Mouse (Mus musculus) myocyte (in vitro differentiated cells): ENCODE results near the gene Ypel1. TPM values are rescaled to one million over a fixed set of nuclear protein-coding genes. Genes with fewer than 3 reads are reported as not detected.

Experiments
- H3K27me3 ChIP-seq: one replicate; pipeline ENCODE4 v1.6.1; 2011; ENCODE audit not compliant: control insufficient read depth, insufficient read depth, insufficient read length
- H3K36me3 ChIP-seq: one replicate; pipeline ENCODE4 v1.6.1; 2011; ENCODE audit not compliant: control insufficient read depth, insufficient read depth
- H3K4me2 ChIP-seq: one replicate; pipeline ENCODE4 v1.6.1; 2011; ENCODE audit warnings: low read depth, control low read depth
- H3K4me3 ChIP-seq: one replicate; pipeline ENCODE4 v1.5.1; 2011; ENCODE audit warnings: mild to moderate bottlenecking, control low read depth, moderate library complexity
- H3K79me2 ChIP-seq: one replicate; pipeline ENCODE4 v1.6.1; 2011; ENCODE audit not compliant: control insufficient read depth, insufficient read depth
- H3ac ChIP-seq: one replicate; pipeline ENCODE4 v1.6.1; 2011; ENCODE audit not compliant: control insufficient read depth, insufficient read length
- CEBPB ChIP-seq: IDR thresholded peaks from 2 replicates; pipeline ENCODE4 v1.6.1; 2011; ENCODE audit warnings: mild to moderate bottlenecking, moderate library complexity; ENCODE audit not compliant: poor library complexity, insufficient read depth, severe bottlenecking
- E2F4 ChIP-seq: IDR thresholded peaks from one replicate; pipeline ENCODE4 v1.6.1; 2011; ENCODE audit warnings: mild to moderate bottlenecking, control low read depth, moderate library complexity; ENCODE audit not compliant: insufficient read depth
- MAX ChIP-seq: IDR thresholded peaks from one replicate; pipeline ENCODE4 v1.6.1; 2011; ENCODE audit warnings: low read depth, mild to moderate bottlenecking, control low read depth
- MYOD1 ChIP-seq, 3 experiments: IDR thresholded peaks; one replicate each; pipeline ENCODE4 v1.6.1; 2011; ENCODE audit warnings: control low read depth in 2 of 3, low read depth in 2 of 3, mild to moderate bottlenecking in 2 of 3, moderate library complexity in 1 of 3; ENCODE audit not compliant: insufficient read length in 2 of 3, control insufficient read depth in 1 of 3
- MYOG ChIP-seq, 3 experiments: IDR thresholded peaks; one replicate each; pipeline ENCODE4 v1.6.1; 2011; ENCODE audit warnings: control low read depth in 2 of 3, low read depth in 2 of 3, mild to moderate bottlenecking in 2 of 3; ENCODE audit not compliant: insufficient read length in 2 of 3, control insufficient read depth in 1 of 3, insufficient read depth in 1 of 3
- POLR2A ChIP-seq: IDR thresholded peaks from one replicate; pipeline ENCODE4 v1.6.1; 2011; ENCODE audit warnings: low read depth, mild to moderate bottlenecking, control low read depth, moderate library complexity; ENCODE audit not compliant: insufficient read length
- POLR2AphosphoS2 ChIP-seq: IDR thresholded peaks from one replicate; pipeline ENCODE4 v1.6.1; 2011; ENCODE audit warnings: low read depth, control low read depth; ENCODE audit not compliant: insufficient read length
- REST ChIP-seq: IDR thresholded peaks from one replicate; pipeline ENCODE4 v1.6.1; 2011; ENCODE audit warnings: mild to moderate bottlenecking, control low read depth, moderate library complexity; ENCODE audit not compliant: insufficient read depth, insufficient read length
- SRF ChIP-seq: IDR thresholded peaks from one replicate; pipeline ENCODE4 v1.6.1; 2011; ENCODE audit warnings: low read depth; ENCODE audit not compliant: control insufficient read depth, insufficient read length
- TCF12 ChIP-seq: IDR thresholded peaks from one replicate; pipeline ENCODE4 v1.6.1; 2011; ENCODE audit warnings: mild to moderate bottlenecking, control low read depth; ENCODE audit not compliant: poor library complexity, insufficient read depth, severe bottlenecking
- TCF3 ChIP-seq: IDR thresholded peaks from one replicate; pipeline ENCODE4 v1.6.1; 2011; ENCODE audit warnings: low read depth, control low read depth; ENCODE audit not compliant: insufficient read length
- USF1 ChIP-seq: IDR thresholded peaks from one replicate; pipeline ENCODE4 v1.6.1; 2011; ENCODE audit warnings: low read depth, mild to moderate bottlenecking, control low read depth, moderate library complexity
- polyA plus RNA-seq: library from polyadenylated mRNA; unstranded; fragments of >200 nt; fragmentation: generic; extraction: Trizol; gene quantifications from one replicate; pipeline ENCODE4 v1.2.1, GENCODE M21; 2012; ENCODE audit warnings: missing spikeins

The Ypel1 gene
- polyA plus RNA-seq, 1 experiment = 2.7 TPM

GRCm38 (mm10) chr16:17124119-17124870 is 54.8 kb downstream of the Ypel1 start:
- TF ChIP-seq SRF (no peak), TCF3 (no peak), MYOG (IDR thresholded peaks at IDR 0.05; ENCODE audit: control insufficient read depth in 1 of 3, insufficient read depth in 1 of 3, insufficient read length in 2 of 3, low read depth in 2 of 3) (no peak), REST (no peak), POLR2A (no peak), USF1 (no peak), CEBPB (no peak), POLR2AphosphoS2 (no peak), E2F4 (no peak), MYOD1 (IDR thresholded peaks at IDR 0.05; ENCODE audit: control insufficient read depth in 1 of 3, insufficient read length in 2 of 3, low read depth in 2 of 3) (no peak), MAX (no peak), TCF12 (no peak)
- Histone ChIP-seq H3ac (no peak overlapping the region), H3K79me2 (no peaks in the 10 kb centered on the region), H3K27me3 (no peaks in the 10 kb centered on the region), H3K4me3 (peak overlapping the region; percentile 56), H3K4me2 (peak overlapping the region; percentile 83), H3K36me3 (no peaks in the 10 kb centered on the region)

- Histone ChIP-seq H3K79me2 (no peaks in the 10 kb centered on the region), H3K27me3 (no peaks in the 10 kb centered on the region), H3ac (no peak within 1 kb of the TSS), H3K36me3 (no peaks in the 10 kb centered on the region), H3K4me3 (peak within 1 kb of the TSS; percentile 56), H3K4me2 (peak within 1 kb of the TSS; percentile 83)
- TF ChIP-seq MAX (peak; percentile 29), TCF12 (no peak), POLR2A (peak; percentile 78), POLR2AphosphoS2 (peak; percentile 85), SRF (no peak), TCF3 (no peak), E2F4 (peak; percentile 42), MYOD1 (IDR thresholded peaks at IDR 0.05; ENCODE audit: control insufficient read depth in 1 of 3, insufficient read length in 2 of 3, low read depth in 2 of 3) (no peak), CEBPB (no peak), USF1 (no peak), REST (no peak), MYOG (IDR thresholded peaks at IDR 0.05; ENCODE audit: control insufficient read depth in 1 of 3, insufficient read depth in 1 of 3, insufficient read length in 2 of 3, low read depth in 2 of 3) (no peak)
Measured at GRCm38 (mm10) chr16:17124871-17125520, 55.5 kb downstream of the Ypel1 start, which contains the start of gene 2610318N02Rik. TSS of gene 2610318N02Rik (minus strand) at chr16:17125167.

- Histone ChIP-seq H3K79me2 (no peaks in the 10 kb centered on the region), H3K4me3 (no peak overlapping the region), H3ac (no peak overlapping the region), H3K4me2 (no peak overlapping the region), H3K27me3 (no peaks in the 10 kb centered on the region), H3K36me3 (no peaks in the 10 kb centered on the region)
- TF ChIP-seq CEBPB (no peak), POLR2AphosphoS2 (no peak), USF1 (no peak), TCF12 (no peak), MYOD1 (IDR thresholded peaks at IDR 0.05; ENCODE audit: control insufficient read depth in 1 of 3, insufficient read length in 2 of 3, low read depth in 2 of 3) (no peak), E2F4 (no peak), SRF (no peak), MAX (no peak), POLR2A (no peak), TCF3 (no peak), MYOG (IDR thresholded peaks at IDR 0.05; ENCODE audit: control insufficient read depth in 1 of 3, insufficient read depth in 1 of 3, insufficient read length in 2 of 3, low read depth in 2 of 3) (no peak), REST (no peak)
Measured at GRCm38 (mm10) chr16:17127292-17127691, 57.8 kb downstream of the Ypel1 start.

- Histone ChIP-seq H3ac (peak overlapping the region; percentile 9), H3K27me3 (no peaks in the 10 kb centered on the region), H3K4me2 (peak overlapping the region; percentile 96), H3K36me3 (no peaks in the 10 kb centered on the region), H3K79me2 (no peaks in the 10 kb centered on the region), H3K4me3 (peak overlapping the region; percentile 48)
- no peak for TF ChIP-seq REST
- TF ChIP-seq USF1 = no peak
- no peak for TF ChIP-seq MYOD1 (IDR thresholded peaks at IDR 0.05; ENCODE audit: control insufficient read depth in 1 of 3, insufficient read length in 2 of 3, low read depth in 2 of 3)
- no peak for TF ChIP-seq E2F4
- TF ChIP-seq MAX = no peak
- TF ChIP-seq TCF3 = no peak
- TF ChIP-seq MYOG (IDR thresholded peaks at IDR 0.05; ENCODE audit: control insufficient read depth in 1 of 3, insufficient read depth in 1 of 3, insufficient read length in 2 of 3, low read depth in 2 of 3) = no peak
- TF ChIP-seq POLR2A = no peak
- no peak for TF ChIP-seq CEBPB
- TF ChIP-seq TCF12 = no peak
- TF ChIP-seq SRF = no peak
- TF ChIP-seq POLR2AphosphoS2 = no peak
Measured at GRCm38 (mm10) chr16:17131191-17132088, 61.9 kb downstream of the Ypel1 start.
